Mouse (Mus musculus) erythroblast, embryonic 14.5 days (primary cell): ENCODE results near the gene Mgat4e.

ENCODE experiments used
- GATA1 ChIP-seq: IDR thresholded peaks from 2 replicates; pipeline ENCODE4 v1.6.1; 2012; ENCODE audit warnings: low read length, inconsistent platforms, mixed read lengths
- TAL1 ChIP-seq: IDR thresholded peaks from 3 replicates; pipeline ENCODE4 v1.6.1; 2012; ENCODE audit warnings: low read length, inconsistent platforms, mixed read lengths

DNA sequence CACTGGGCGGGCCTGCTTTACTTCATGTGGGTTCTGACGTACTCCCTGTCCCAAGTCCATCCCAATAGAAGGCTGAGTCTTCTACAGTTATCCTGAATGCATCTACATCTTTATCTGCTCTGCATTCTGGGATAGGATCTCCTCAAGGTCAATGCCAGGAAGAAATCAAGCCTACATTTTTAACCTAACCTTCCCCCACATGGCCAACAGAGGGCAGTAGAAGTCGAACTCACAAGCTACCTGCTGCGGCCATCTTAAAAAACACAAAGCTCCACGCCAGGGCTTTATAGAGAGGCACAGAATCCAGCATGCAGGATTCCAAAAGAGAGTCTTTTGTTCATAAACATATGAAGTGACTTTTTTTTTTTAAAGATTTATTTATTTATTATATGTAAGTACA is 25.1 kb downstream of the Mgat4e start:
- TF ChIP-seq GATA1 (no peak), TAL1 (no peak)
